Mouse (Mus musculus) urinary bladder, adult 2 months (tissue): Measurements from ENCODE around the gene Lce1j. TPM values are rescaled to one million over a fixed set of nuclear protein-coding genes. Genes with fewer than 3 reads are reported as not detected.
"Not testable (repeated sequence)": the region's sequence is repeated elsewhere in the genome, so short reads cannot be mapped to it uniquely, and the experiment has no call there.

Experiments used
- DNase-seq: peaks from one replicate; pipeline ENCODE4 v3.0.0; 2022; ENCODE audit warnings: low spot score
- polyA plus RNA-seq: library from polyadenylated mRNA; depleted of rRNA; stranded (reverse); fragments of >200 nt; gene quantifications from 2 replicates; pipeline ENCODE4 v1.2.3, GENCODE M21; 2012; rRNA removed

The Lce1j gene
- not detected in 2 replicates for polyA plus RNA-seq

DNA sequence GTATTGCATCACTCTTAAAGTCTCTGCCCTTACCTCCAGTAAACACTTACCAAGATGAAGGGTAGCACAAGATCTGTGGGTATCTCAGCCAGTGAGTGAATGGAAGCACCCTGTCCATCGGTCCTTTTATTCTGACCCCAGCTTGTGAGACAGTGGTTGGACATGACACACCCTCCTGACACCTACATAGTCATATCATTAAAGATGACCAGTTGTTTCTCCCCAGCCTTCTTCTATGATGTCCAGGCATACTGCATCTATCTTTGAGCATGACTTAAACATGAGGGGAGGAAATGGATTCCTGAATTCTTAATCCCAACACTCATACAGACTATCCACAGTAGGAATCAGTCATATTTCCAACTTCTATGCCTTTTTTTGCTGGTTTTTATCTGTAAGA, at the start of gene Lce1j:
Gene Lce1j, minus strand, starts transcription at position 101 of the 400 bp plus-strand sequence.
- no peak for DNase-seq

DNA sequence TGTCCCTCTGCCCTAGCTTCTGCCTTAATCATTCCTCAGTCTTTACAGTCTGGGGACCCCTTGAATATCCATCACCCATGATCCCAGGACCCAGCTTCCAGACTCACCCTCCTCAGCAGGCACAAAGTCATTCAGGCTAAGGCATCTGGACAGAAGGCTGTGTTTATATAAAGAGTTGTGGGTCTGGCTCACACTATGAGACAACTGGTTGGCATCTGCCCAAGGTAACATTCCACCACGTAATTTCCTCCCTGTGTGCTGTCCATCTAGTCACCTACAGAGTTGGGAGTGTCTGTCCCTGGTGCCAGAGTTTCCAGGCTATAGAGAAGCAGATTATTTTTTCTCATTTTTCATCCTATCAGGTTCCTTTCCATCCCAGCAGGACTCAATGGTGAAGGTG, 36.8 kb upstream of the Lce1j start, which contains the start of gene Kprp:
Gene Kprp, minus strand, starts transcription at position 140 of the 400 bp plus-strand sequence.
- no peak for DNase-seq

DNA sequence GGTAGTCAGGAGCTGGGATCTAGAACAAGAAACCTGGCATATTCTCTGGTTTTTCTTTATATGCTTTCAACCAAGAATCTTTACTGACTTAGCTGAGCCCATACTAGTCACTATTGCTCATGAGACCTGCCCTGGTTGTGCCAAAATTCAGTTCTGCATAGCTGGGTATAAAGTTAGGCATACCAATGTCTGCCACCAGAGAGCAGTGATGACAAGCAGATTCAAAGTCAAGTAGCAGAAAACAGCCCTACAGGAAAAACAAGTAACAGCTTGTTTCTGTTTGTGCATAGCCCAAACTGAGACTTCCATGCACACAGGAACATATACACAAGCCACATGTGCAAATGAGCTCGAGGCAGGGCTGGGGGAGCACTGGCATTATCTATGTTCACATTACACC, 35.5 kb upstream of the Lce1j start:
- DNase-seq: no peak

DNA sequence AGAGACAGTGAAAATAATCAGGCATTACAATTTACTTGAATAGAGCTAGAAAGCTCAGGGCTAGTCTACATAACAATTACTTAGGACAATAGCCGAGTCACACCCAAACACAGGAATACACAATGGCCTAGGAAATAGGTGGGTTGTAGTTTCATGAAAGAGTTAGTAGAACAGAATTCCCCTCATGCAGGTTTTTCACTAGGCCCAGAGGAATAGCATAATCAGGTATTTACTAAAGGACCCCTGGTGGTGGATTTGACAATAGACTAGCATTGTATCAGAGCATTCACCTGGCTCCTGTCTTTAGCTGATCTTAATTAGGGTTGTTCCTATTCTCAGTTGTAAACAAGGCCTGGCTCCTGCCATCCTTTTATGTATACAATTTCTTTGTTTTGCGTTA, 25.7 kb upstream of the Lce1j start:
- DNase-seq: not testable (repeated sequence)

DNA sequence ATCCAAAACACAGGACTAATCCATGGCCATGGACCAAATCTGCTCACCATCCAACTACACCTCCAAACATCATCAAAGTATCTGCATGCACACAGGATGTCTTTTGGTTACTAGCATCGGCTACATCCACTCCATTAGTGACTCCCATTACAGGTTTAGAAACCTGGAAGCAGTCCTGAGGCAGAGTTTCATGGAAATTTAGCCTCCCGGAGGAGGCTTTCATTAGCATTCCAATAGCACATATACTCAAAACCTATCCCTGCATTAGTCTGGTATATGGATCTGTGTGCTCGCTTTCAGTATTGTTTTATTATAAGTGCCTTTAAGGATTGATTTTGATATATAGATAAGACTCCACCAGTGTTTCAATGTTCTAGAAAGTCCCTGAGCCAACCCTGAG, 25.3 kb upstream of the Lce1j start:
- DNase-seq: no peak

DNA sequence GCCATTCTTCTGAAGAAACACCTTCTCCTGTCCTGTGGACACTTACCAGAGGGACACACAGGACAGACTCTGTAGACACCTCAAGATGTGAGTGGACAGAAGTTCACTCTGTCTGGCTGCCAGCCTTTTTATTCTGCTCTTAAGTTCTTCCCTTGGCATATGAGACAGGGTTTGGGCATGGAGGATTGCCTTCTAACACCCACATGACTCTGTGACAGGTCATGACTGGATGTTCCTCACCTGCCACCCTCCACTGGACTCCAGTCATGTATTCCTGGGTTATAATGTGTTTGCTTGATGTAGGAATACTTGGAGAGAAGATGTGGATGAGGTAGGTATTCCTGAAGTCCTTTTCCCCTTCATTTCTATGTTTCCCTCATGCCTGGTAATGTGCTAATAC, 17.5 kb upstream of the Lce1j start, which contains the start of gene Lce1k:
Gene Lce1k, minus strand, starts transcription at position 101 of the 400 bp plus-strand sequence.
- DNase-seq: no peak

DNA sequence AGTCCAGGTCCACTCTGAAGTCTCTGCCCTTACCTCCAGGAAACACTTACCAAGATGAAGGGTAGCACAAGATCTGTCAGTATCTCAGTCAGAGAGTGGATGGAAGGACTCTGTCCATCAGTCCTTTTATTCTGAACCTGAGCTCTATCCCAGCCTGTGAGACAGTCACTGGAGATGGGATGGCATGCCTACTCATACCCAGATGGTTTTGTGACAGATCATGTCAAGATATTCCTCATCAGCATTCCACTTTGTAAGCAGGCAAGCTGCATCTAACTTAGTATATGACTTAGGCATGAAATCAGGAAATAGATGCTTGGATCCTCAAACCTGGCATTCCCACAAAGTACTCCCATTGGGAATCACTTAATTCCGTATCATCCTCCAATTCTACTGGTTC, 11.5 kb downstream of the Lce1j start, which contains the start of gene Lce1i:
Gene Lce1i, minus strand, starts transcription at position 101 of the 400 bp plus-strand sequence.
- DNase-seq: no peak

DNA sequence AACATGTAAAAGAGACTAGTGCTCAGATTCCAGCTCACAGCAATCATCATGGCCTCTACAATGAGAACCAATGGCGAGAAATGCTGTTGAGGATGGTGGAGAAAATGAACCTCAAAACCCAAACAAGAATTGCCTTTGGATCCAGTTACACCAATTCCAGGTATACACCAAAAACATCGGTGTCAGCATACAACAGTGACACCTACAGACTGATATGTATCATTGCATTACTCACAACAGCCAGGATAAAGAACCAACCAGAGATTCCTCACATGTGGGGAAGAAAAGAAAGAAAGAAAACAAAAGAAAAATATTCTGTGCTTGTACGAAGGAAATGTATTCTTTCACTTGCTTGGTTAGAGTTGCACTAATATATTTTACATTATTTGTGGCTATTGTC, 18.7 kb downstream of the Lce1j start:
- DNase-seq: no peak

DNA sequence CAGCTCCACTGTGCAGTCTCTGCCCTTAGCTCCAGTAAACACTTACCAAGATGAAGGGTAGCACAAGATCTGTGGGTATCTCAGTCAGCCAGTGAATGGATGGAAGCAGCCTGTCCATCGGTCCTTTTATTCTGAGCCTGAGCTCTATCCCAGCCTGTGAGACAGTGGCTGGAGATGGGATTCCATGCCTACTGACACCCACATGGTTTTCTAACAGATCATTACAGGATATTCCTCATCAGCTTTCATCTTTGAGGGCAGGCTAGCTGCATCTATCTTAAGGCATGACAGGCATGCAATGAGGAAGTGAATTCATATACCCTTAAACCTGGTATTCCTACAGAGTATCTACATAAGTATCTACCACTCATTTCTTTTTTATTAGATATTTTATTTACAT, 25.3 kb downstream of the Lce1j start, which contains the start of gene Lce1h:
Gene Lce1h, minus strand, starts transcription at position 101 of the 400 bp plus-strand sequence.
- no peak for DNase-seq

DNA sequence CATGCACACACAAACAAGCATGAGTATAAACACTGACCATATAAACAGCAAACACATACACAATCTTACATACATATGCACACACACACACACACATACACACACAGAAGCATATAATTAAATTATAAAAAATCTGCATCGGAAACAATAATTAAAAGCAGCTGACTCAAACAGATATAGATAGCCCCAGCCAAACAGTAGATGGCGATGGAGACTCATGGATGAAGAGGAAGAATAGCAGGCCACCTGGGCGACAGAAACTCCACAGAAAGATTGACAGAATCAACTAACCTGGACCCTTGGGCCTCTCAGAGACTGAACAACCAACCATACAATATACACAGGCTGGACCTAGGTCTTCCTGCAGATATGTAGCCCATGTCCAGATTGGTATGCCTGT, 37.1 kb downstream of the Lce1j start:
- no peak for DNase-seq

DNA sequence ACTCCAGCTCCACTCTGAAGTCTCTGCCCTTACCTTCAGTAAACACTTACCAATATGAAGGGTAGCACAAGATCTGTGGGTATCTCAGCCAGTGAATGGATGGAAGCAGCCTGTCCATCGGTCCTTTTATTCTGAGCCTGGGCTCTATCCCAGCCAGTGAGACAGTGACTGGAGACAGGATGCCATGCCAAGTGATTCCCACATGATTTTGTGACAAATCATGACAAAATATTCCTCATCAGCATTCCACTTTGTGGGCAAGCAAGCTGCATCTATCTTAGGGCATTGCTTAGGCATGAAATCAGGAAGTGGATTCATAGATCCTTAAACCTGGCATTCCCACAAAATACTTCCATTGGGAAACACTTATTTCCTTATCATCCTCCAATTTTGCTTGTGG, 38.1 kb downstream of the Lce1j start, which contains the start of gene Lce1g:
Gene Lce1g, minus strand, starts transcription at position 101 of the 400 bp plus-strand sequence.
- DNase-seq: no peak

DNA sequence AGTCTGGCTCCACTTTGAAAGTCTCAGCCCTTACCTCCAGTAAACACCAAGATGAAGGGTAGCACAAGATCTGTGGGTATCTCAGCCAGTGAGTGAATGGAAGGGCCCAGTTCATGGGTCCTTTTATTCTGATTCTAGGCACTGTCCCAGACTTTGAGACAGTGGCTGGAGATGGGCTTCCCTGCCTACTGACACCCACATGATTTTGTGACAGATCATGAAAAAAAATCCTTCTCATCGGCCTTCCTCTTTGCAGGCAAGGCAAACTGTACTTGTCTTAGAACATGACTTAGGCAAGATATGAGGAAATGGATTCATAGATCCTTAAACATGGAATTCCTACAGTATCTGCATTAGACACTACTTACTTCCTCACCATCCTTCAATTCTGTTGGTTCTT, 51.3 kb downstream of the Lce1j start, which contains the start of gene Gm38119:
Gene Gm38119, minus strand, starts transcription at position 101 of the 400 bp plus-strand sequence.
- no peak for DNase-seq

Other genes with a start within 250 kb of the Lce1j start
- gene Ivl, start 216.8 kb downstream of the Lce1j start, polyA plus RNA-seq: 233 and 291 TPM in 2 replicates
- gene Smcp, start 201.5 kb downstream of the Lce1j start, polyA plus RNA-seq: 0.18 TPM in 1 of 2 replicates, not detected in the other
- not detected in 2 replicates for gene 2210017I01Rik, start 183.0 kb downstream of the Lce1j start, polyA plus RNA-seq
- gene Lce6a, start 168.9 kb downstream of the Lce1j start, polyA plus RNA-seq: 1.2 and 1.3 TPM in 2 replicates
- not detected in 2 replicates for gene Lce1a1, start 142.2 kb downstream of the Lce1j start, polyA plus RNA-seq
- gene Lce1b, start 133.6 kb downstream of the Lce1j start, polyA plus RNA-seq: not detected in 2 replicates
- gene Lce1a2, start 120.2 kb downstream of the Lce1j start, polyA plus RNA-seq: not detected in 2 replicates
- gene Lce1c, start 111.3 kb downstream of the Lce1j start, polyA plus RNA-seq: 0.15 and 0.33 TPM in 2 replicates
- gene Lce1d, start 103.3 kb downstream of the Lce1j start, polyA plus RNA-seq: not detected in 2 replicates
- gene Lce1e, start 81.4 kb downstream of the Lce1j start, polyA plus RNA-seq: not detected in 2 replicates
- not detected in 2 replicates for gene Lce1f, start 70.2 kb downstream of the Lce1j start, polyA plus RNA-seq
- gene Gm38119, start 51.4 kb downstream of the Lce1j start, polyA plus RNA-seq: not detected in 2 replicates
- not detected in 2 replicates for gene Lce1g, start 38.2 kb downstream of the Lce1j start, polyA plus RNA-seq
- not detected in 2 replicates for gene Lce1h, start 25.4 kb downstream of the Lce1j start, polyA plus RNA-seq
- not detected in 2 replicates for gene Lce1i, start 11.6 kb downstream of the Lce1j start, polyA plus RNA-seq
- not detected in 2 replicates for gene Lce1k, start 17.4 kb upstream of the Lce1j start, polyA plus RNA-seq
- gene Kprp, start 36.7 kb upstream of the Lce1j start, polyA plus RNA-seq: not detected in 2 replicates
- gene Lce1l, start 60.8 kb upstream of the Lce1j start, polyA plus RNA-seq: not detected in 2 replicates
- not detected in 2 replicates for gene 2310050C09Rik, start 79.7 kb upstream of the Lce1j start, polyA plus RNA-seq
- not detected in 2 replicates for gene Lce3a, start 135.7 kb upstream of the Lce1j start, polyA plus RNA-seq
- gene Lce3b, start 142.5 kb upstream of the Lce1j start, polyA plus RNA-seq: not detected in 2 replicates
- not detected in 2 replicates for gene Lce3c, start 154.0 kb upstream of the Lce1j start, polyA plus RNA-seq
- not detected in 2 replicates for gene Lce3d, start 166.9 kb upstream of the Lce1j start, polyA plus RNA-seq
- not detected in 2 replicates for gene Lce3e, start 176.5 kb upstream of the Lce1j start, polyA plus RNA-seq
- gene Lce3f, start 201.7 kb upstream of the Lce1j start, polyA plus RNA-seq: not detected in 2 replicates
- not detected in 2 replicates for gene Crct1, start 225.2 kb upstream of the Lce1j start, polyA plus RNA-seq
- not detected in 2 replicates for gene Lce1m, start 228.5 kb upstream of the Lce1j start, polyA plus RNA-seq